Mouse (Mus musculus) lung, postnatal 0 days (tissue): ENCODE results near the gene Odf2l.

ENCODE experiments used
- CTCF ChIP-seq: IDR thresholded peaks from 2 replicates; pipeline ENCODE4 v1.5.1; 2016; ENCODE audit warnings: antibody characterized with exemption, mild to moderate bottlenecking
- EP300 ChIP-seq: IDR thresholded peaks from 2 replicates; pipeline ENCODE4 v1.6.1; 2016; ENCODE audit warnings: antibody characterized with exemption, mild to moderate bottlenecking, control low read depth

DNA sequence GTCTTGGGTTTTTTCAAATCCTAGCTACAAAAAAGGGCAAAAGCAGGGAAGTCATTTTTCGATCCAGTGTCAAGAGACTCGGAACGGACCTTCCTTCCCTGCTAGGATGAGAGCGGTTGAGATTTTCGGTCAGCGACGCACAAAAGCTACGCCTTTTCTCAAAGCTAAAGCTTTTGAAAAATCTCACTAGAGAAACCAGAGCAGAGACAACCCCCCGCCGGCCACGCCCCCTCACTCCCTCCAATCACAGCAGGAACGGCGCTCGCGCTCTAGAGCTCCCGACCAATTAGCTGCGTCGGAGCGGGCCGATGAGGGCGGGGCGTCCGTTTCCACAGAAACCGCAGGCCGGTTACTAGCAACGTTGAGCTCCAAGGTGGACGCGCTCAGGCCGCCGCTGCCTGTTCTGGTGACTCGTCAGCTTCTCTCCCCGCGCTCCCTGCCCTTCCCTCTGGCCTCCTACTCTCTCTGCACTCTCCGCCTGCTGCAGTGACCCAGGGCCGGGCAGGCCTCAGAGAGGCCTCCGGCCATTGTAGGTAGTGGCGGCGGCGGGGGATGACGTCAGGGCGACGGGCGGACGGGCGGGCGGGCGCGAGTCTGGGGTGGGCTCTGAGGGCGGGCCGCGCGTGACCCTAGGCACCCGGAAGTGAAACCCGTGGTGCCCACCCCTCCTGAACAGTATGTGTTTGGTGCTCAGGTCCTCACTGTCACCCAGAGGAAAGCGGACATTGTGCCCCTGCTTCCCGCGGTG is at the start of gene Odf2l:
- TF ChIP-seq EP300 (no peak), CTCF (no peak; the same call in 1 of the 2 replicates)
